Mouse (Mus musculus): Measurements from ENCODE around the gene Lingo1. TPM values are rescaled to one million over a fixed set of nuclear protein-coding genes. Genes with fewer than 3 reads are reported as not detected.

Lingo1 gene
- polyA plus RNA-seq, 1 experiment from 2014 or later: 1.8 TPM

- 31% methylated on average over 9 of the region's 9 CpGs for WGBS
- no peak for ATAC-seq (ENCODE audit: insufficient number of reproducible peaks, low FRiP score)
- no peak overlapping the region for H3K9ac ChIP-seq
- no peak overlapping the region for H3K4me3 ChIP-seq
- no peak overlapping the region for H3K4me2 ChIP-seq
- H3K9me3 ChIP-seq (replicated peaks): no peaks in the 10 kb centered on the region
- H3K27me3 ChIP-seq (replicated peaks): peaks cover 33% of the 10 kb centered on the region
- no peaks in the 10 kb centered on the region for H3K36me3 ChIP-seq
- H3K27ac ChIP-seq (ENCODE audit: poor library complexity, severe bottlenecking): no peak overlapping the region
- peaks cover 20% of the 10 kb centered on the region for H3K4me1 ChIP-seq (replicated peaks)
Observed at GRCm38 (mm10) chr9:56828146-56828545, 31.9 kb upstream of the Lingo1 start.

GRCm38 (mm10) chr9:56825476-56826213 is 29.4 kb upstream of the Lingo1 start:
- no peaks in the 10 kb centered on the region for H3K36me3 ChIP-seq
- 15% methylated on average over 21 of the region's 21 CpGs for WGBS
- H3K27ac ChIP-seq (ENCODE audit: poor library complexity, severe bottlenecking): no peak overlapping the region
- peaks cover 33% of the 10 kb centered on the region for H3K27me3 ChIP-seq (replicated peaks)
- peaks cover 10% of the 10 kb centered on the region for H3K4me1 ChIP-seq (replicated peaks)
- no peaks in the 10 kb centered on the region for H3K9me3 ChIP-seq (replicated peaks)
- peak overlapping the region; percentile 34 for H3K4me3 ChIP-seq
- H3K9ac ChIP-seq: no peak overlapping the region
- ATAC-seq (ENCODE audit: insufficient number of reproducible peaks, low FRiP score): no peak
- peak overlapping the region; percentile 67 for H3K4me2 ChIP-seq

GRCm38 (mm10) chr9:56824900-56825299 is 28.6 kb upstream of the Lingo1 start:
- WGBS: 7% methylated on average over 3 of the region's 3 CpGs
- no peak overlapping the region for H3K9ac ChIP-seq
- H3K27me3 ChIP-seq (replicated peaks): peaks cover 31% of the 10 kb centered on the region
- H3K4me1 ChIP-seq (replicated peaks): peaks cover 10% of the 10 kb centered on the region
- H3K4me3 ChIP-seq: no peak overlapping the region
- no peak overlapping the region for H3K4me2 ChIP-seq
- no peaks in the 10 kb centered on the region for H3K9me3 ChIP-seq (replicated peaks)
- H3K27ac ChIP-seq (ENCODE audit: poor library complexity, severe bottlenecking): no peak overlapping the region
- no peak for ATAC-seq (ENCODE audit: insufficient number of reproducible peaks, low FRiP score)
- no peaks in the 10 kb centered on the region for H3K36me3 ChIP-seq

- no peak overlapping the region for H3K4me2 ChIP-seq
- peaks cover 29% of the 10 kb centered on the region for H3K27me3 ChIP-seq (replicated peaks)
- no peak overlapping the region for H3K9ac ChIP-seq
- no peak overlapping the region for H3K4me3 ChIP-seq
- no peak overlapping the region for H3K27ac ChIP-seq (ENCODE audit: poor library complexity, severe bottlenecking)
- no peaks in the 10 kb centered on the region for H3K36me3 ChIP-seq
- H3K4me1 ChIP-seq (replicated peaks): peaks cover 15% of the 10 kb centered on the region
- 0 out of 2 replicates have a peak, but pooled peaks cover 4% of the 10 kb centered on the region for H3K9me3 ChIP-seq (replicated peaks)
- no peak for ATAC-seq (ENCODE audit: insufficient number of reproducible peaks, low FRiP score)
- 67% methylated on average over 1 of the region's 1 CpGs for WGBS
Observed at GRCm38 (mm10) chr9:56810916-56811315, 14.6 kb upstream of the Lingo1 start.

GRCm38 (mm10) chr9:56807990-56808389 is 11.7 kb upstream of the Lingo1 start:
- Histone ChIP-seq H3K27ac (ENCODE audit: poor library complexity, severe bottlenecking) (no peak overlapping the region), H3K4me1 (replicated peaks) (peaks cover 8% of the 10 kb centered on the region), H3K36me3 (no peaks in the 10 kb centered on the region), H3K4me3 (no peak overlapping the region), H3K9ac (no peak overlapping the region), H3K4me2 (no peak overlapping the region), H3K27me3 (replicated peaks) (peaks cover 35% of the 10 kb centered on the region), H3K9me3 (replicated peaks) (0 out of 2 replicates have a peak, but pooled peaks cover 4% of the 10 kb centered on the region)
- ATAC-seq (ENCODE audit: insufficient number of reproducible peaks, low FRiP score): no peak
- WGBS: 72% methylated on average over 6 of the region's 6 CpGs

GRCm38 (mm10) chr9:56803146-56803545 is 6.9 kb upstream of the Lingo1 start:
- Histone ChIP-seq H3K4me1 (replicated peaks) (no peaks in the 10 kb centered on the region), H3K4me2 (no peak overlapping the region), H3K27ac (ENCODE audit: poor library complexity, severe bottlenecking) (no peak overlapping the region), H3K9me3 (replicated peaks) (no peaks in the 10 kb centered on the region), H3K27me3 (replicated peaks) (peaks cover 52% of the 10 kb centered on the region), H3K36me3 (no peaks in the 10 kb centered on the region), H3K9ac (no peak overlapping the region), H3K4me3 (no peak overlapping the region)
- WGBS: 86% methylated on average over 7 of the region's 7 CpGs
- no peak for ATAC-seq (ENCODE audit: insufficient number of reproducible peaks, low FRiP score)

- peaks cover 16% of the 10 kb centered on the region for H3K4me1 ChIP-seq (replicated peaks)
- H3K27me3 ChIP-seq (replicated peaks): peaks cover 83% of the 10 kb centered on the region
- no peak overlapping the region for H3K4me2 ChIP-seq
- no peak for ATAC-seq (ENCODE audit: insufficient number of reproducible peaks, low FRiP score)
- no peak overlapping the region for H3K27ac ChIP-seq (ENCODE audit: poor library complexity, severe bottlenecking)
- H3K4me3 ChIP-seq: no peak overlapping the region
- 12% methylated on average over 5 of the region's 5 CpGs for WGBS
- no peak overlapping the region for H3K9ac ChIP-seq
- H3K36me3 ChIP-seq: no peaks in the 10 kb centered on the region
- no peaks in the 10 kb centered on the region for H3K9me3 ChIP-seq (replicated peaks)
Observed at GRCm38 (mm10) chr9:56797876-56798275, 1.6 kb upstream of the Lingo1 start.

GRCm38 (mm10) chr9:56796656-56797131 is 426 bp upstream of the Lingo1 start:
- ATAC-seq (ENCODE audit: insufficient number of reproducible peaks, low FRiP score): peak; percentile 46
- Histone ChIP-seq H3K36me3 (no peaks in the 10 kb centered on the region), H3K4me3 (peak overlapping the region; percentile 53), H3K4me2 (peak overlapping the region; percentile 85), H3K27me3 (replicated peaks) (peaks cover 88% of the 10 kb centered on the region), H3K27ac (ENCODE audit: poor library complexity, severe bottlenecking) (no peak overlapping the region), H3K9me3 (replicated peaks) (no peaks in the 10 kb centered on the region), H3K4me1 (replicated peaks) (peaks cover 16% of the 10 kb centered on the region), H3K9ac (peak overlapping the region; percentile 47)
- under 1% methylated on average over 41 of the region's 41 CpGs for WGBS

- no peak for ATAC-seq (ENCODE audit: insufficient number of reproducible peaks, low FRiP score)
- Histone ChIP-seq H3K27ac (ENCODE audit: poor library complexity, severe bottlenecking) (no peak overlapping the region), H3K9ac (no peak overlapping the region), H3K4me2 (no peak overlapping the region), H3K9me3 (replicated peaks) (no peaks in the 10 kb centered on the region), H3K4me1 (replicated peaks) (peaks cover 15% of the 10 kb centered on the region), H3K4me3 (no peak overlapping the region), H3K36me3 (no peaks in the 10 kb centered on the region), H3K27me3 (replicated peaks) (peaks cover 45% of the 10 kb centered on the region)
- WGBS: 64% methylated on average over 11 of the region's 11 CpGs
Observed at GRCm38 (mm10) chr9:56791696-56792261, 4.5 kb downstream of the Lingo1 start.

- no peak overlapping the region for H3K4me3 ChIP-seq
- no peaks in the 10 kb centered on the region for H3K9me3 ChIP-seq (replicated peaks)
- 88% methylated on average over 10 of the region's 10 CpGs for WGBS
- H3K9ac ChIP-seq: no peak overlapping the region
- no peaks in the 10 kb centered on the region for H3K36me3 ChIP-seq
- H3K27ac ChIP-seq (ENCODE audit: poor library complexity, severe bottlenecking): no peak overlapping the region
- peaks cover 13% of the 10 kb centered on the region for H3K27me3 ChIP-seq (replicated peaks)
- no peak overlapping the region for H3K4me2 ChIP-seq
- no peak for ATAC-seq (ENCODE audit: insufficient number of reproducible peaks, low FRiP score)
- H3K4me1 ChIP-seq (replicated peaks): no peaks in the 10 kb centered on the region
Observed at GRCm38 (mm10) chr9:56784576-56784975, 11.7 kb downstream of the Lingo1 start.

GRCm38 (mm10) chr9:56776881-56777801 is 19.1 kb downstream of the Lingo1 start:
- H3K27ac ChIP-seq (ENCODE audit: poor library complexity, severe bottlenecking): no peak overlapping the region
- 66% methylated on average over 11 of the region's 11 CpGs for WGBS
- no peaks in the 10 kb centered on the region for H3K9me3 ChIP-seq (replicated peaks)

More at GRCm38 (mm10) chr9:56776881-56777801, 19.1 kb downstream of the Lingo1 start:
- no peak for ATAC-seq (ENCODE audit: insufficient number of reproducible peaks, low FRiP score)
- Histone ChIP-seq H3K27me3 (replicated peaks) (peaks cover 32% of the 10 kb centered on the region), H3K4me1 (replicated peaks) (no peaks in the 10 kb centered on the region), H3K9ac (no peak overlapping the region), H3K4me3 (no peak overlapping the region), H3K36me3 (no peaks in the 10 kb centered on the region), H3K4me2 (no peak overlapping the region)
